1 mouse cellular context compared by ENCODE assay signal in the genomic region with DNA sequence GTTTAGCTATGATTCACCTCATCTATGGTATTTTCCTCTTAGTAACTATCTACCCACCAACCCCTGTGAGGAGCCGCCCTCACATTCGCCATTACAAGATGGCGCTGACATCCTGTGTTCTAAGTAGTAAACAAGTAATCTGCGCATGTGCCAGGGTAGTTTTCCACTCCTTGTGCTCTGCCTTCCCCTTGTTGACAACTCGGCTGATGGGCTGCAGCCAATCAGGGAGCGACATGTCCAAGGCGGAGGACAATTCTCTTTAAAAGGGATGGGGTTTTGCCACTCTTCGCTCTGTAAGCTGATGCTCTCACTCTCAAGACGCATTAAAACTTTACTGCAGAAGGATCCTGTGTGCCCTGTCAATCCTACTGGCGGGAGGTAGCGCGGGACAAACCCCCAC. TPM values are rescaled to one million over a fixed set of nuclear protein-coding genes. Genes with fewer than 3 reads are reported as not detected.
"Had no signal": no experiment of that assay in that cellular context is flagged by ENCODE, and none has a peak within 500 bp of the region (broad histone marks: within the 10 kb centered on the region; RNA-seq: fewer than 3 reads in every experiment).

No protein-coding gene starts in this region.

RNA-seq across cellular contexts. Expression of gene Akr1b8, which starts 22.1 kb away (rescaled TPM):
- total RNA-seq: granulocyte monocyte progenitor cell, adult 5-6 weeks had no signal
